Mouse (Mus musculus) G1E (cell line): ENCODE results near the gene Lrrc2.
A peak's percentile ranks its signal among the peaks of the same experiment; 100 is the strongest.

Experiments
- CTCF ChIP-seq: IDR thresholded peaks from 2 replicates; pipeline ENCODE4 v1.5.1; 2012; ENCODE audit warnings: low read depth, low read length, inconsistent platforms, mixed read lengths
- GATA1 ChIP-seq: IDR thresholded peaks from 2 replicates; pipeline ENCODE4 v1.6.1; 2012; ENCODE audit warnings: borderline replicate concordance, low read length, inconsistent platforms, mixed read lengths
- GATA2 ChIP-seq: IDR thresholded peaks from 2 replicates; pipeline ENCODE4 v1.6.1; 2012; ENCODE audit warnings: low read depth, low read length, inconsistent platforms, borderline replicate concordance
- POLR2AphosphoS5 ChIP-seq: IDR thresholded peaks from 2 replicates; pipeline ENCODE4 v1.6.1; 2012; ENCODE audit warnings: low read depth, low read length, inconsistent platforms; ENCODE audit not compliant: insufficient replicate concordance
- TAL1 ChIP-seq: conservative IDR thresholded peaks from 2 replicates; pipeline ENCODE4 v1.6.1; 2012; ENCODE audit warnings: low read depth, low read length, inconsistent platforms, mixed read lengths

- TF ChIP-seq CTCF, result peak; percentile 98
- TF ChIP-seq TAL1, result no peak
- no peak for TF ChIP-seq GATA2
- TF ChIP-seq GATA1, result no peak
- TF ChIP-seq POLR2AphosphoS5, result no peak
Observed at GRCm38 (mm10) chr9:110997245-110997644, 45.9 kb downstream of the Lrrc2 start.
